Mouse (Mus musculus) ES-E14 (cell line): ENCODE data around the gene Phf21a. TPM values are rescaled to one million over a fixed set of nuclear protein-coding genes. Genes with fewer than 3 reads are reported as not detected.

Experiments used
- DNase-seq: peaks from one replicate; pipeline ENCODE4 v3.0.0-alpha.2; 2013; ENCODE audit warnings: low read depth, low spot score
- H3K27ac ChIP-seq: 2 replicates; pipeline ENCODE4 v1.5.1; 2012; ENCODE audit warnings: low read depth, mild to moderate bottlenecking, low read length, moderate library complexity, mixed read lengths; ENCODE audit not compliant: poor library complexity, insufficient read depth, severe bottlenecking
- H3K36me3 ChIP-seq: 2 replicates; pipeline ENCODE4 v1.6.1; 2012; ENCODE audit warnings: mild to moderate bottlenecking, low read length, moderate library complexity, mixed read lengths; ENCODE audit not compliant: control insufficient read depth, poor library complexity, insufficient read depth, severe bottlenecking
- H3K4me1 ChIP-seq, 2 experiments: fragments of 150-350 bp in 1 of 2; sonication (generic) in 1 of 2; 2 replicates each; pipeline ENCODE4 v1.6.1; 2012; ENCODE audit warnings: low read length in 2 of 2, mild to moderate bottlenecking in 1 of 2, mixed read lengths in 1 of 2; ENCODE audit not compliant: control insufficient read depth in 2 of 2, insufficient read depth in 2 of 2, poor library complexity in 1 of 2
- H3K4me3 ChIP-seq, 2 experiments: fragments of 150-350 bp in 1 of 2; sonication (generic) in 1 of 2; 2 replicates each; pipeline ENCODE4 v1.5.1; 2012; ENCODE audit warnings: low read length in 2 of 2, low read depth in 1 of 2, mild to moderate bottlenecking in 1 of 2, mixed read lengths in 1 of 2; ENCODE audit not compliant: insufficient read depth in 1 of 2, poor library complexity in 1 of 2, severe bottlenecking in 1 of 2
- H3K9ac ChIP-seq: 2 replicates; pipeline ENCODE4 v1.6.1; 2012; ENCODE audit warnings: low read depth, mild to moderate bottlenecking, low read length, mixed read lengths; ENCODE audit not compliant: poor library complexity, insufficient read depth, severe bottlenecking
- H3K9me3 ChIP-seq: fragments of 150-350 bp; sonication (generic); 2 replicates; pipeline ENCODE4 v1.6.1; 2012; ENCODE audit warnings: low read depth, mild to moderate bottlenecking, low read length; ENCODE audit not compliant: control insufficient read depth, insufficient read depth
- CHD2 ChIP-seq: IDR thresholded peaks from 2 replicates; pipeline ENCODE4 v1.6.1; 2014; ENCODE audit warnings: mild to moderate bottlenecking, low read depth, low read length, inconsistent platforms
- HCFC1 ChIP-seq: IDR thresholded peaks from 2 replicates; pipeline ENCODE4 v1.6.1; 2012; ENCODE audit warnings: low read length, inconsistent platforms, borderline replicate concordance; ENCODE audit not compliant: insufficient read depth
- MAFK ChIP-seq: IDR thresholded peaks from 2 replicates; pipeline ENCODE4 v1.6.1; 2014; ENCODE audit warnings: mild to moderate bottlenecking, low read depth, low read length, inconsistent platforms; ENCODE audit not compliant: insufficient read depth
- ZC3H11A ChIP-seq: IDR thresholded peaks from 2 replicates; pipeline ENCODE4 v1.6.1; 2012; ENCODE audit warnings: low read depth, mild to moderate bottlenecking, inconsistent platforms, low read length, borderline replicate concordance
- ZNF384 ChIP-seq: IDR thresholded peaks from 2 replicates; pipeline ENCODE4 v1.6.1; 2012; ENCODE audit warnings: low read depth, low read length, inconsistent platforms
- in situ Hi-C, 2 experiments: fragments of 600-800 bp; cut with MboI; formaldehyde crosslinking; loops; one replicate each; pipeline ENCODE4 v1.15.1; 2025; ENCODE audit warnings: low sequenced_read_pairs in 2 of 2, inconsistent platforms in 1 of 2; ENCODE audit not compliant: unreplicated experiment in 2 of 2
- total RNA-seq: library from RNA; depleted of rRNA; stranded (reverse); fragments of 300-350 nt; gene quantifications from 2 replicates; pipeline ENCODE4 v1.2.3, GENCODE M21; 2012

Gene Phf21a
- total RNA-seq, 1 experiment: 23.5 TPM

DNA sequence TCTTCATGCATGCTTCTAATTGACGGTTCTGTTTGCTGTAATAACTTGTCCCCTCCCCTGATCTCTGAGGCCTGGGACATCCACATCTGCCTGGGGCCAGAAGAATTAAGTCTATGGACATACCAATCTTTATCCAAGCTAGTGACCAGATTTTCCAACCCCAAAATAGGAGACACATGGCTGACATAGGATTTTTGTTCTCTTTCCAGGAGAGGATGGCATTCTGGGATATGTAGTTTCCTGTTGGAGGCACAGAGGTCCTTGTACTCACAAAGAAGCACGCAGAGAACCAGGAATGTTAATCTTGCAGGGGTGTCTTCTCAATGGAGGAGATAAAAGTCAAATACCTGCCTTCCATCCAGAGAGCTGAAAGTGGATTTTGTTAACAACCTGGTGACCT is 40.2 kb upstream of the Phf21a start:
- no peak overlapping the region for H3K27ac ChIP-seq
- no peak overlapping the region for H3K9ac ChIP-seq
- DNase-seq: no peak
- in situ Hi-C loops: no loop called here
- H3K4me3 ChIP-seq: no peak overlapping the region
- peaks cover 0 to 5% of the 10 kb centered on the region in 2 experiments; a peak in 1 of 4 replicates for H3K4me1 ChIP-seq
- H3K36me3 ChIP-seq: no peaks in the 10 kb centered on the region
- no peak for TF ChIP-seq MAFK
- TF ChIP-seq HCFC1: peak; percentile 75
- no peaks in the 10 kb centered on the region for H3K9me3 ChIP-seq

DNA sequence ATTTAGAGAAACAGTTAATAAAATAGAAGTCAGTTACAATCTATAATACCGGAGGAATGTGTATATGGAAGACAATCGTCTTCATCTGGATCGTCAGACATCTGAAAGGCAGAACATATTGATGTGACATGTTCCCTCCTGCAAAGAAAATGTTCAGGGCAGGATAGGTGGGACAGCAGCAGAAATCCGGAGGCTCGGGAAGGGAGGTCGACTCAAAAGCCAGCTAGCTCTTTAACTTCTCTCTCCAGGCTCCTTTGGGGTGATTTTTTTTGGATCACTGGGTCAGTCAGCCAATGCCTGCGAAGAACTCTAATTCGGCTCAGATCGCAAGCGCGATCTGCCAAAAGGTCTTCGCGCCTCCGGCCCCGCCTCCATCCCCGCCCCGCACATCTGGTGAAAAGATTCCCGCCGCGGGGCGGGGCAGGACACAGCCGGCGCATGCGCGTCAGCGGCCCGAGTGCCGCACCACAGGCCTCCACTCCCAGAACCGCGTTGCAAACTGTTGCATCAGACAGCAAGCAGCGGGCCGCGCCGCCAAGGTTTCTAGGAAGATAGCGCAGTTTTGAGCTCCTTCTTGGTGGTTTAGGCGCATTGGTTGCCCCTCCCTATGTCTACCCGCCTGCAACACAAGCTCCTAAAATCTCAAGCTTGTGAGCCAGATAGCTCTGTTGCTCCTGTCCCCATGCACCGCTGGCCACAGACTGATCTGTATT is 37.7 kb upstream of the Phf21a start:
- H3K4me3 ChIP-seq: peak overlapping the region; percentile 36 to 39
- H3K9ac ChIP-seq: peak overlapping the region; percentile 66
- DNase-seq: peak; percentile 67
- H3K9me3 ChIP-seq: no peaks in the 10 kb centered on the region
- peak overlapping the region; percentile 64; the same call in 1 of the 2 replicates for H3K27ac ChIP-seq
- peaks cover 0 to 6% of the 10 kb centered on the region in 2 experiments; a peak in 1 of 4 replicates for H3K4me1 ChIP-seq
- no peak for TF ChIP-seq ZNF384
- no peak for TF ChIP-seq HCFC1
- no peak for TF ChIP-seq CHD2
- TF ChIP-seq MAFK: no peak
- in situ Hi-C loops: no loop called here
- no peaks in the 10 kb centered on the region for H3K36me3 ChIP-seq

GRCm38 (mm10) chr2:92055831-92056236 is 37.1 kb upstream of the Phf21a start:
- peak overlapping the region; percentile 66 for H3K9ac ChIP-seq
- peaks cover 0 to 6% of the 10 kb centered on the region in 2 experiments; a peak in 1 of 4 replicates for H3K4me1 ChIP-seq
- H3K36me3 ChIP-seq: no peaks in the 10 kb centered on the region
- DNase-seq: peak; percentile 48
- peak overlapping the region; percentile 36 to 39 for H3K4me3 ChIP-seq
- no peak for TF ChIP-seq CHD2
- TF ChIP-seq ZNF384: no peak
- TF ChIP-seq HCFC1: no peak
- TF ChIP-seq MAFK: no peak
- TF ChIP-seq ZC3H11A: no peak
- H3K9me3 ChIP-seq: no peaks in the 10 kb centered on the region
- peak overlapping the region; percentile 64; the same call in 1 of the 2 replicates for H3K27ac ChIP-seq
- in situ Hi-C loops: no loop called here

DNA sequence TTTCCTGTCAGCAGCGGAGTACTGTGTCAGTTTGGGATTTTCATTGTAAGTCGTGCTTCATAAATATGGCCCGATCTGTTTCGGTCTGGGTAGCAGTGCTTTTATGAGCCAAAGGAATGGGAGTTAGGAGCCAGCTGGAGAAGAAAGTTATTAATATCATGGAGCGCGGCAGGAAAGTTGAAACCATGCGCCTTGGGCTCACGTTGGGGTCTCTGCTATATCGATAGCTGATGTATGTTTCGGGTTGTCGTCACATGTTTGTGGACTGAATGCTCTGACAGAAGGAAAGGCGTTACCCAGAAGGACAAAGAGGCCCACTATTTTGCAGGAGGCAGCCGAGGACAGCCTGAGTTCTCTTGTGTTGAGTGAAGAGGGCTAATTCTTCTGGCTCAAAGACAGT is 36.2 kb upstream of the Phf21a start:
- no peak for DNase-seq
- in situ Hi-C loops: no loop called here

GRCm38 (mm10) chr2:92058469-92058868 is 34.4 kb upstream of the Phf21a start:
- no peak overlapping the region for H3K27ac ChIP-seq
- TF ChIP-seq CHD2 (no peak), ZC3H11A (peak; percentile 76; the same call in 1 of the 2 replicates)
- peaks cover 0 to 5% of the 10 kb centered on the region in 2 experiments; a peak in 1 of 4 replicates for H3K4me1 ChIP-seq
- in situ Hi-C loops: no loop called here
- H3K9ac ChIP-seq: peak overlapping the region; percentile 57; the same call in 1 of the 2 replicates
- H3K36me3 ChIP-seq: no peaks in the 10 kb centered on the region
- peak; percentile 90 for DNase-seq
- no peaks in the 10 kb centered on the region for H3K9me3 ChIP-seq
- peak overlapping the region; percentile 60 to 73 for H3K4me3 ChIP-seq

More for the DNA sequence above, 36.2 kb upstream of the Phf21a start:
- H3K36me3 ChIP-seq: no peaks in the 10 kb centered on the region
- H3K4me3 ChIP-seq: no peak overlapping the region
- no peak overlapping the region for H3K9ac ChIP-seq
- peaks cover 0 to 6% of the 10 kb centered on the region in 2 experiments; a peak in 1 of 4 replicates for H3K4me1 ChIP-seq
- H3K27ac ChIP-seq: no peak overlapping the region
- H3K9me3 ChIP-seq: no peaks in the 10 kb centered on the region
- no peak for TF ChIP-seq ZNF384
